Comparison of ENCODE assay signal across 9 mouse cellular contexts in the genomic region with DNA sequence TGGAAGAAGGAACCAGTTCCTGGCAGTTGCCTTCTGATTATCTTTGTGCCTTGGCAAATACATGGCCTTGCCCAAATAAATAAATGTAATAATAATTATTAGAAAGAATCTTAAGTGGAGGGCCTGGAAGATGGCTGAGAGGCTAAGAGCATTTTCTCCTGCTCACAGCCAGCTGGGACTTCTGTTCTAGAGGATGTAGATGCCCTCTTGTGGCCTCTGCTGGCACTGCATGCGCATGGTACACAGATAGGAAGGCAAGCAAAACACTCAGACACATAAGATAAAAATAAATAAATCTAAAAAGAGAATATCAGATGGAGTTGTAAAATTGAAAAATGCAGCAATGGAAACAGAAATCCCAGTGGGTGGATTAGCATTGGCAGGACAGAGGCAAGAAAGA. TPM values are rescaled to one million over a fixed set of nuclear protein-coding genes. Genes with fewer than 3 reads are reported as not detected.
A peak's percentile ranks its signal among the peaks of the same experiment; 100 is the strongest.
DNase-seq lines count a peak whose midpoint lies in the region; TF ChIP-seq lines count a peak whose summit lies in the region.
"Had no signal": no experiment of that assay in that cellular context is flagged by ENCODE, and none has a peak within 500 bp of the region (broad histone marks: within the 10 kb centered on the region; RNA-seq: fewer than 3 reads in every experiment).

No protein-coding gene starts in this region.

- no peak overlapping the region for H3K9ac ChIP-seq in MEL (ENCODE audit: control insufficient read depth, low read depth, low read length, poor library complexity, severe bottlenecking)

- H3K4me3 ChIP-seq in MEL (ENCODE audit: control insufficient read depth in 1 of 2, insufficient read depth in 1 of 2, low read depth in 2 of 2, low read length in 2 of 2): no peak overlapping the region

- no peaks in the 10 kb centered on the region for H3K79me2 ChIP-seq in MEL (ENCODE audit: control insufficient read depth, insufficient read depth, low read length, poor library complexity)

- no peaks in the 10 kb centered on the region for H3K27me3 ChIP-seq in MEL (ENCODE audit: control insufficient read depth in 1 of 2, insufficient read depth in 2 of 2, low read length in 2 of 2)

- peak; percentile 84 for DNase-seq in MEL (ENCODE audit: low read depth, low spot score)
- peak; percentile 90 for DNase-seq in brain, embryonic 14.5 days (ENCODE audit: low read depth)
- peak; percentile 49 for DNase-seq in fibroblast of lung, adult 2 months (ENCODE audit: low read depth)
- peak; percentile 48 for DNase-seq in heart, postnatal 25 days (ENCODE audit: low spot score)
- peak; percentile 77 to 99 for DNase-seq in layer of hippocampus, postnatal 25 days (ENCODE audit: extremely low spot score in 1 of 2, low spot score in 1 of 2)
- DNase-seq in mesoderm, embryonic 11.5 days (ENCODE audit: low read depth, low spot score): peak; percentile 83
- DNase-seq in right cerebral cortex, postnatal 36 days (ENCODE audit: low spot score in 2 of 2): peak; percentile 89 to 92
- peak; percentile 60 to 84 for DNase-seq in urinary bladder, postnatal 4 days (ENCODE audit: low spot score in 2 of 2)

- TF ChIP-seq EP300 in MEL (IDR thresholded peaks at IDR 0.05; ENCODE audit: low read depth in 1 of 2, low read length in 2 of 2): no peak

- H3K36me3 ChIP-seq in MEL (ENCODE audit: control insufficient read depth in 1 of 2, insufficient read depth in 2 of 2, low read length in 2 of 2): no peaks in the 10 kb centered on the region; a peak in 1 of 4 replicates

- H3K27ac ChIP-seq in MEL (ENCODE audit: control insufficient read depth, low read depth, low read length): no peak overlapping the region
- H3K27ac ChIP-seq: macrophage had no signal

- intact Hi-C loops in heart, postnatal 25 days (cut with DNase I): loop anchor here (1.0 kb wide), 1 partner anchor 131 kb away; no protein-coding TSS in a partner anchor

- no peak for TF ChIP-seq POLR2A in MEL (IDR thresholded peaks at IDR 0.05; ENCODE audit: control insufficient read depth in 1 of 2, insufficient read depth in 1 of 2, low read depth in 1 of 2, low read length in 2 of 2, poor library complexity in 1 of 2)
- TF ChIP-seq POLR2A in brain, embryonic 14.5 days (IDR thresholded peaks at IDR 0.05; ENCODE audit: borderline replicate concordance, extremely low read depth, insufficient read depth, insufficient read length, poor library complexity, severe bottlenecking): no peak

- H3K4me1 ChIP-seq in MEL (ENCODE audit: control insufficient read depth in 1 of 2, insufficient read depth in 2 of 2, low read length in 2 of 2): no peaks in the 10 kb centered on the region; a peak in 1 of 4 replicates

- peak; percentile 90 for TF ChIP-seq RAD21 in MEL (IDR thresholded peaks at IDR 0.05; ENCODE audit: low read depth, low read length)

- peak; percentile 83 to 91 (median 90) for TF ChIP-seq CTCF in MEL (IDR thresholded peaks at IDR 0.05 in 2 of 3, conservative IDR thresholded peaks at IDR 0.05 in 1 of 3; ENCODE audit: control insufficient read depth in 1 of 3, insufficient read depth in 1 of 3, low read depth in 2 of 3, low read length in 3 of 3, poor library complexity in 1 of 3, severe bottlenecking in 1 of 3)
- peak; percentile 91; the same call in 1 of the 2 replicates for TF ChIP-seq CTCF in brain, embryonic 14.5 days (IDR thresholded peaks at IDR 0.05; ENCODE audit: borderline replicate concordance, extremely low read depth, insufficient read depth, insufficient read length)

- no peaks in the 10 kb centered on the region for H3K9me3 ChIP-seq in MEL (replicated peaks; ENCODE audit: insufficient read depth, low read length)

TF ChIP-seq in MEL, 35 proteins besides CTCF, POLR2A, EP300 and RAD21:
- TF ChIP-seq NRF1 (IDR thresholded peaks at IDR 0.05; ENCODE audit: insufficient read depth, low read depth, low read length, poor library complexity, severe bottlenecking): no peak
- TF ChIP-seq SMC3 (IDR thresholded peaks at IDR 0.05; ENCODE audit: low read depth, low read length): peak; percentile 92
- TF ChIP-seq ELF1 (IDR thresholded peaks at IDR 0.05; ENCODE audit: low read depth, low read length): no peak
- peak; percentile 79 for TF ChIP-seq ZC3H11A (IDR thresholded peaks at IDR 0.05; ENCODE audit: low read depth, low read length)
- no peak for TF ChIP-seq CHD2 (IDR thresholded peaks at IDR 0.05; ENCODE audit: low read length)
- no peak for TF ChIP-seq RCOR1 (IDR thresholded peaks at IDR 0.05; ENCODE audit: low read depth, low read length)
- TF ChIP-seq GATA1 (IDR thresholded peaks at IDR 0.05; ENCODE audit: low read depth, low read length): no peak

RNA-seq across cellular contexts. Expression of a gene that starts 44.3 kb away (rescaled TPM):
- 5.7 and 6.3 TPM in 2 replicates for total RNA-seq in MEL (2012; rRNA removed)
- polyA plus RNA-seq in MEL (2012; ENCODE audit: insufficient read depth in 1 of 2, insufficient read length in 2 of 2, low read depth in 1 of 2, low replicate concordance in 2 of 2, missing spikeins in 1 of 2): 10 to 100 TPM in 1 of 2 experiments, 1 to 10 TPM in 1; 9.2 to 28.2 TPM
- polyA plus RNA-seq in brain, embryonic 14.5 days (2012; rRNA removed): 25.9 and 37.7 TPM in 2 replicates
- 10 to 100 TPM; 23.1 to 27.1 TPM for total RNA-seq in heart, postnatal 25 days (2021)
- 100 to 1,000 TPM; 114 to 121 TPM for total RNA-seq in layer of hippocampus, postnatal 25 days (2021)

RNA-seq across cellular contexts. Expression of a gene that starts 44.3 kb away (rescaled TPM):
- 5.4 and 6.1 TPM in 2 replicates for total RNA-seq in MEL (2012; rRNA removed)
- polyA plus RNA-seq in MEL (2012; ENCODE audit: insufficient read depth in 1 of 2, insufficient read length in 2 of 2, low read depth in 1 of 2, low replicate concordance in 2 of 2, missing spikeins in 1 of 2): 1 to 10 TPM in 1 of 2 experiments, not detected in 1; 6.2 TPM
- polyA plus RNA-seq in brain, embryonic 14.5 days (2012; rRNA removed): 74.2 and 82.2 TPM in 2 replicates
- 10 to 100 TPM; 50.4 to 55.0 TPM for total RNA-seq in heart, postnatal 25 days (2021)
- 10 to 100 TPM; 72.2 to 80.0 TPM for total RNA-seq in layer of hippocampus, postnatal 25 days (2021)

Comparison
In these comparisons a context has a peak if more than half of its experiments do, and no peak if none do; other contexts are left out.
1. RNA of a gene that starts 44.3 kb away (total RNA-seq): 114 to 121 TPM in layer of hippocampus, postnatal 25 days; 23.1 to 27.1 TPM in heart, postnatal 25 days and 5.7 to 6.3 TPM in MEL; every median in the first group is over 4 times any median in the second.
2. Peak in every context shown above with its lines, with median percentiles within 50 percentile points of each other: DNase-seq.